Mouse (Mus musculus): Measurements from ENCODE around the gene Npy5r.
A peak's percentile ranks its signal among the peaks of the same experiment; 100 is the strongest.

Npy5r gene

DNA sequence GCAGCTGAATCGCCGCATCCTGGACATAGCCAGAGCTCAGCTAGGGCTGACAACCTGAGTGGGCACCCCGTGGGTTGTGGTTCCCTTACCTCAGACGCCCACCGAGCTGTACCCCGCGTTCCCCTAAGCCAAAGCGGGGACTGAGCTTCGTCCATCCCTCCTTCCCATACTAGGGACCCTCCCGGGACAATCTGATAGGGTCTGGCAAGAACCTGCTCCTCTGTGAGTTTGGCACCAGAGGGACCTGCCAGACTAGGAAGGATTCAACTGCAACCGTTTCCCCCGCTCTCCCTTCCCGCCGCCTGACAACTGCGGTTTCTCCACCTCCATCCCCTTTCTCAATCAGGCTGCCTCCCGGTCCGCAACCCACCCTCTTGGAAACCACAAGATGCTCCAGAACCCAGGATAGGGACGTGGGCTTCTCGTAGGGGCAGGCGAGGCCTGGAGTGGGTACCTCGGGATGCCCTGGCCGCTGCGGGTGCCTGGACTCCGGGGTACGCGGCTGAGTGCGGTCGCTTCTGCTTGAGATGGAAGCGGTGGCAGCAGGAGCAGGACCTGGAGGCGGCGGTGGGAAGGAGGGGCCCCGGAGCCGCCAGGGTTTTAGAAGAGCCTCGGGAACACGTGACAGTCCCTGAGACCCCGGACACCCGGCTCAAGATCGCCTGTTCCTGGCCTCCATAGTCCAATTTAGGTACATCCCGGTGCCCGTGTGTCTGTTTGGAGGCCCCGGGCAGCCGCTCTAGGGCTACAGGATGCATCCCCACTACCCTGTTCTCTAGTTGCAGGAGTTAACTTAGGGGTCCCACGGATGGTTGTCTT, at the start of gene Npy5r:
Gene Npy5r, minus strand, starts transcription at position 618 of the 819 bp plus-strand sequence.
- no peak for DNase-seq (ENCODE audit: low read depth, low spot score)

DNA sequence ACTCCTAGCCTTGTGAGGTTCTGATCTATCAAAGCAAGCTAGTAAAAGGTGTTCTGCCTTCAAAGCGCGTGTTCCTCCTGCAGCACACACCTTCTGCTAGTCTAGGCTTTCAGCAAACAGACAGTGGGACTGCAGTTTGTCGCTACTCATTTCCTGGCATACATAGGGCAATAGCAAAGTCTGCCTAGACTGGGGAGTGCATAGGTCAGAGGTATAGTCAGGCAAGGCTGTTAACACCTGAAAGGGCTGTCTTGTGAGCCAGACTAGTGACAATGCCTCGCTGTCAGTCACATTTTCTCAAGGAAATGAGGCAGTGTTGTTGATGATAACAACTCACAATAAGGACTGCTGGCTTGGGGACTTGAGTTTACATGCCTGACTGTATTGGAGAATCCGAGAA, 44.0 kb upstream of the Npy5r start:
- DNase-seq (ENCODE audit: low read depth, low spot score), result no peak

DNA sequence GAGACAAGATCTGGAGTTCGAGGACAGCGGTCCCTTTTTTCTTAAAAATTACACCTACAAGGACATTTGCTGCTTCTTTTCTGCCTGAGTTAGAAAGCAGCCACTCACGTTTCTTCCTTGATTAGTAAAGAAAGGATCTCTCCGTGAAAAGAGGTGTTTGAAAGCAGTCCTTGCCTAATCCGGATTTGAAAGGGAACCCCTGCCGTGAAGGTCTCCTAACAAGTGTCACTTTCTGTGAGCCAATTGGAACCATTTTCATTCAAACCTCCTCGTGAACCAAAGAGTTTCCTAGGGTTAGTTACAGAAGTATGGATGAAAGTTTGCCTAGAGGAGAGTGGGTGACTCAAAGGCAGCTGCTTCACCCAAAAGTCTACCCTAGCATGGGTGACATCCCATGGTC, 41.5 kb upstream of the Npy5r start:
- no peak for DNase-seq (ENCODE audit: low read depth, low spot score)

DNA sequence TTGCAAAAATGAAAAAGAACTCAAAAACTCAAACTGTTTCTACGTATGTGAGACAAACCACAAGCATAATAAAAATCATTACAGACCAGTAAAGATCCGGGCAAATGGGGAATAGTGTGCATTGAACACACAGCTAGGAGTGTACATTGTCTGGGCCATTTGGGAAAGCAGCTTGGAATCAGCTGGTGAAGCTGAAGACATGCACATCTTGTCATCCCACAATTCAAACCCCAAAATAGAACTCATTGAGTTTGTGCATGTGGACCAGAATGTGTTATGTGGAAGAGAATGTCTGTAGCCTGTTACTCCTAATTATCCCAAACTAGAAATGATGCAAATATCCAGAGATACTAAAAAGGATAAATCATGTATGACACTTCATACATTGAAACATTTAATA, 34.9 kb upstream of the Npy5r start:
- no peak for DNase-seq (ENCODE audit: low read depth, low spot score)

DNA sequence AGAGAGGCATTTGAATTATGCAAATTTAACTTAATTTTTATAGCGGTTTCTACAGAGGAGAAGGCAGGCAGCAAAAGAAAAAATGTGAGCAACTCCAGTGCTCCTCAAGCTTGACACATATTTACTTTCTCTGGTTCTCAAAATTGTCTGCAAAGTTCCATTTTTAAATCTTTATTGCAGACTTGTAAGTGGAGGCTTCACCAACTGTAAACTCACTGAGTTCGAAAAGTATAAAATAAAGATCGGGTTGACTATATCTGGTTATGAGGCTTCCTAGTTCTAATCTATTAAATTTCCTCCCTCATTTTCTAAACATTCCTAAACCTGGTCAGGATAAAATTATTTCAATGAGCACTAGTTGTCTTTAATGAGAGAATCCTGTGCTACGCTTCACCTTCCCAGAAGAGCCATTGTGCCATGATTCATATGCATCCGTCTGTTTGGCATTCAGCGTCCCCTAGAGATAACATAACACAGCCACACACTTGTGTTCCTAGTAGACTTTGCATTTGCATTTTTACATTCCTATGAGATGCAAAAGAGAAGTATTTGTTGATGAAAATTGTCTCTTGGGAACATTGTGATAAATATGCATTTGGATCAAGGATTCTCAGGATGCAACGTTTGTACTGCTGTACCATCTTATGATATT, 26.5 kb upstream of the Npy5r start:
- DNase-seq (ENCODE audit: low read depth, low spot score), result no peak

DNA sequence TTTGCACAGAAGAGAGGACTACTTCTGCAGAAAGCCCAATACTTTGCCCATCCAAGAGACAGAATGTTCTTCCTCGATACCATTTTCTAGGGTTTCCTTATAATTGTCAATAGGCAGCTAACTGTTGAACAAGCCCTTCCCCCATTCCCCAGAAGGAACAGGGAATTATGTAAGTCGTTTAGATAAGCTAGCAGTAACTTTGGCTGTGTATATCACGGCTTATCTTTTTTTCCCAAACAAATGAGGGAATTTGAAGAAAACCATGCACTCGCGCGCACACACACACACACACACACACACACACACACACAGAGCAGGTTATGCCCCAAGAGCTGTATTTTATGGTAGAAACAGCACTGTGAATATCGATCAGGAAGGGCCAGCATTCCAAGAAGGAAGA, 10.9 kb upstream of the Npy5r start:
- DNase-seq (ENCODE audit: low read depth, low spot score), result no peak

DNA sequence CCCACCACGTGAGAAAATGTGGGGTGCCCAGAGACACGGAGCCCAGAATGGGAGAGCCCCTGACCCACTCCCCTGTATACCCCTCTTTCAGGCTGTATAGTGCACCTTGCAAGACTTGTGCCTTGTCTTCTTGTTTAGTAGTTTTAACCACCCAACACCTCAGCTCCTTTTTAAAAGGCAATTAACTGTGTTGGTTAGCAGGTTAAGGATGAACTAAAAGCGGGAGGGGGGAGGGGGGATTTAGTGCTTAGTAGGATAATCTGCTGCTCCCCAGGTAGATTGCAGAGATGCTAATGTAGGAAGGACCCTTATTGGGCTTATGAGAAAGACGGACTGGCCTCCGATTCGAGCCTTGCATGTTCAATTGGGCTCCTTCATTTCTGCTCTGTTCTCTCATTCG, 10.1 kb upstream of the Npy5r start:
- no peak for DNase-seq (ENCODE audit: low read depth, low spot score)

DNA sequence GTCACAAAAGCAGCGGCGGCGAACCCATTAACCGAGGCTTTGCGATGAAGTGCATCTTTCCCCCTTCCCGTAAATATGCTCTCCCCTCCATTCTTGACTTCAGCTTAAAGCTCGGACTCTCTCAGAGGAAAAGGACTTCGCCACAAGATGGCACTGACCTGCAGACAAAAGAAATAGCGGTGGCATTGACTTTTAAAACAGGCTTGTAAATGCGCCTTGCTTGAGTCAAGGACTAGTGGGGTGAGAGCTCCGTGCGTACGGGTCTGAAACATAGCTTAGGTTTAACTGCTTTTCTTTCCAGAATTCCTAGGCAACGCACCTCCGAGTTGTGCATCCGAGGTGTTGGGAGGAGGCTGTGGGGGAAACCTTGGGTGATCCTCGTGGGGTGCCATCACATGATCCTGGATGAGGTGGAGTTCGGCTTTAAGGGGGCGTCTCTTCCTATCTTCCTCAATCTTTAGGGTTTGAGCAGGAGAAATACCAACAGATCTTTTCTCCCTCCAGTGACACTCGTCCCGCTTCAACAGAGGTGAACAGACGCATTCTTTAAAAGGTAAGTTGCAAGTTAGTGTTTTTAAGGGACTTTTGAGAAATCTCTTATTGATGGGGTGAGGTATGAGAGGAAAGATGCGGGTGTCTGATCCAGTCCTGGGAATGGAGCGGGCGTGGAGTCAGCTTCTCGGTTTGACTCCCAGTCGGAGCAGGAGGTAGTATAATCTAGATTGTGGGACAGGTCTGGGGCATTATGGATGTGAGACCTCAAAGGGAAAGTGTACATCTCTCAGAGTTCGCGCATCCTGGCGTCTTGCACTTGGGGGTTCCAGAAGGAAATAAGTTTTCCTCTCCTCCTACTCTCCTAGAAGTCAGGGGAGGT, 9.3 kb upstream of the Npy5r start, which contains the start of gene Npy1r:
Gene Npy1r, plus strand, starts transcription at position 223 of the 874 bp plus-strand sequence.
- DNase-seq (ENCODE audit: low read depth, low spot score), result peak; percentile 3

DNA sequence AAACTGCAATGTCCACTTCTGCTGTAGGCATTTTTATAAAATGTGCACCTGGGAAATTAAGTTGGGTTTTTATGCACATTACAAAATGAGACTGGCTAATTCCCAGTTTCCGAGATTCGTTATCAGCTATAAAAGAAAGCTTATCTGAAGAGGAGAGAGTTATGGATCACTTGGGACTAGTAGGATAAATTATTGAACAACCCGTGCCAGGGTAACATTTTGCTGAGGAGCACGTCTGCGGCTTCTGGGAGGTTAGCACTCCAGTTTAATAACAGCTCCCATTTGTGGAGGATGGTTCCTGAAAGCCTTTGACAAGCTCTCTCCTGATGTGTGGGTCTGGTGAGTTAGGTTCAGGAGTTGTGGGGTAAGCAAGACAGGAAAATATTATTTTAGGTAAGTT, 2.5 kb upstream of the Npy5r start:
- no peak for DNase-seq (ENCODE audit: low read depth, low spot score)

DNA sequence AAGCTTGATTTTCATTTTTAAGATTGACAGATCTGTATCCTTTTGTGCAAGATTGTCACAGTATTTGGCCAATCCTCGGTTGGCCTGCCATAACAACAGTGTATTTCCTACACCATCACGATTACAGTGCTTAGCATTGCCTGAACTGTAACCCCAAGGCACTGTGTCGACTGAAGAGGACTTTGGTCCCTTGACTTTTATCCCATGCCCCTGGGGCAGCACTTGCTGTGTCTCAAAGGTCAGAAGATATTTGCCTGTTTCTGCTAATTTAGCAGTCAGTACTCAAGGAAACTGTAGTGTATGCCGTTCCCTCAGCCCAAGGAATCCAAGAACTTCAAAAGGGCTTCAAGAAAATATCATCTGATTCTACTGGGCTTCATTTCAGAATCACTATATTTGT, 871 bp upstream of the Npy5r start:
- no peak for DNase-seq (ENCODE audit: low read depth, low spot score)

DNA sequence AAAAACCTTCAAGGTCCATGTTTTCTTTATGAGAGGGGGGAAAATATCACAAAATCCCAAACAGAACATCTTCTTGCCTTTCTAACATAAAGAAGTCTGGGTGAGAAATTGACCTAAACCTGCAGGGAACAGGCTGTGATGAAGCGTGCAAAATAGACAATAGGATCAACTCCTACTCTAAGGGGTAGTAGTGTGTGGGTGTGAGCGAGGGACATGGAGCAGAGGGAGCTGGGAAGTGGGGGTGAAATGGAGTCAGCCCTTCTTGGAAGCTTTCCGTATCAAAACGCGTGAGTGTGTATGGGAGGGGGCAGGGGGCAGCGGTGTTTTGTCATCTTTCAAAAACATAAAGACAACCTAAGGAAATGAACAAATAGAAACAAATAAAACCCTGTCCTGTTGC, 467 bp upstream of the Npy5r start:
- no peak for DNase-seq (ENCODE audit: low read depth, low spot score)

DNA sequence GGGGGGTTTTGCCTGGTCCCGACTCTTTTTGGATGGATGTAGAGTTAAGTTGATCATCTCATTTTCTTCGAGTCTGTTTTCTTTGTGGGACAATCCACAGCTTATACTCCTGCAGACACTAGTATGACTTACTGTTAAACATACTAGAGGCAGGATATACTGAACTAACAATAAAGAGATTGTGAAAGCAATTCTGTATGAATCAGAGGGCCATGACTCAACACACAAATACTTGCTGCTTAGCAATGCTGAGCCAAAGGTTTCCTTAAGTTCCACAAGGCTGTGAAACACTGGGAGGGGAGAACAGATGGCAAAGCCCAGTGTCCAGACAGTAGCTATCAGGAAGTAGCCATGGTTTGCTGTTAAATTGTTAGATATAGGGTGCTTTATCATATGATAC, 6.7 kb downstream of the Npy5r start:
- no peak for DNase-seq (ENCODE audit: low read depth, low spot score)

DNA sequence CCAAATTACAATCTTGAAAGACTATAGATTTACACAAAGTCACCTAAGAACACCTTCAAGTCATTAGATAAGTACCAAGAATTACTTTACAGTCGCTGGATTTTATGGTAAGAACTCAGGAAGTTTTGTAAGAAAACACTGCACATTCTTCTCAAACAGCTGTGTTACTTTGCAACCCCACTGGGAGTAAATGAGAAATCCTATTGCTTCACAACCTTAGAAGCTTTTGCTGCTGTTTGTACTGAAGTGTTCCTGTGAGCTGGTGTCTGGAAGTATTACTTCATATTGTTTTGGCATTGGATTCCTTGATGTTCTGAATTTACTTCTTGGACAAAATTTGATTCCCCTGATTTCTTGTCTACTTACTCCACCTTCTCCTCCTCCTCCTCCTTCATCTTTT, 57.2 kb downstream of the Npy5r start:
- peak; percentile 22 for DNase-seq (ENCODE audit: low read depth, low spot score)
